26 mouse cellular contexts compared by ENCODE assay signal in genomic region chr11:99339299-99339847, GRCm38 (mm10). TPM values are rescaled to one million over a fixed set of nuclear protein-coding genes. Genes with fewer than 3 reads are reported as not detected.
DNase-seq lines count a peak whose midpoint lies in the region; ATAC-seq and TF ChIP-seq lines count a peak whose summit lies in the region.
"Had no signal": no experiment of that assay in that cellular context is flagged by ENCODE, and none has a peak within 500 bp of the region (broad histone marks: within the 10 kb centered on the region; RNA-seq: fewer than 3 reads in every experiment).

No protein-coding gene starts in this region.

- no peak for ATAC-seq in forebrain, embryonic 12.5 days (ENCODE audit: low FRiP score)
- ATAC-seq in forebrain, embryonic 15.5 days (replicated peaks), result no peak
- no peak for ATAC-seq in hindbrain, embryonic 14.5 days (ENCODE audit: low FRiP score)
- ATAC-seq in midbrain, embryonic 16.5 days, result no peak
- no peak for ATAC-seq in liver, embryonic 11.5 days (replicated peaks; ENCODE audit: low FRiP score)
- ATAC-seq: intestine, postnatal 0 days; liver, postnatal 0 days had no signal

- no peak overlapping the region for H3K4me2 ChIP-seq in forebrain, embryonic 12.5 days
- H3K4me2 ChIP-seq in forebrain, embryonic 15.5 days (replicated peaks), result no peak overlapping the region
- no peak overlapping the region; the same call in 1 of the 2 replicates for H3K4me2 ChIP-seq in hindbrain, embryonic 14.5 days (replicated peaks)
- H3K4me2 ChIP-seq in midbrain, embryonic 16.5 days (ENCODE audit: low read length), result peak overlapping the region; percentile 19
- no peak overlapping the region for H3K4me2 ChIP-seq in liver, embryonic 11.5 days
- H3K4me2 ChIP-seq: embryonic facial prominence, embryonic 13.5 days; limb, embryonic 15.5 days; neural tube, embryonic 13.5 days had no signal

- no peaks in the 10 kb centered on the region for H3K36me3 ChIP-seq in forebrain, embryonic 12.5 days (replicated peaks)
- H3K36me3 ChIP-seq in forebrain, embryonic 15.5 days, result no peaks in the 10 kb centered on the region
- H3K36me3 ChIP-seq in hindbrain, embryonic 14.5 days (replicated peaks; ENCODE audit: control insufficient read depth, insufficient read depth), result no peaks in the 10 kb centered on the region
- no peaks in the 10 kb centered on the region for H3K36me3 ChIP-seq in midbrain, embryonic 16.5 days (ENCODE audit: control insufficient read depth, insufficient read depth, low read length)
- H3K36me3 ChIP-seq in liver, embryonic 11.5 days (ENCODE audit: control insufficient read depth, insufficient read depth, low read length), result no peaks in the 10 kb centered on the region
- H3K36me3 ChIP-seq: embryonic facial prominence, embryonic 13.5 days; limb, embryonic 15.5 days; neural tube, embryonic 13.5 days had no signal

- H3K4me3 ChIP-seq in forebrain, embryonic 12.5 days (replicated peaks), result no peak overlapping the region
- H3K4me3 ChIP-seq in forebrain, embryonic 15.5 days, result no peak overlapping the region
- H3K4me3 ChIP-seq in hindbrain, embryonic 14.5 days (replicated peaks; ENCODE audit: low read length), result no peak overlapping the region
- H3K4me3 ChIP-seq in midbrain, embryonic 16.5 days (ENCODE audit: low read depth, low read length), result no peak overlapping the region
- H3K4me3 ChIP-seq in liver, embryonic 11.5 days (ENCODE audit: low read depth, low read length), result no peak overlapping the region
- H3K4me3 ChIP-seq: embryonic facial prominence, embryonic 13.5 days; limb, embryonic 15.5 days; neural tube, embryonic 13.5 days had no signal

- 45% methylated on average over 11 of the region's 11 CpGs for WGBS in forebrain, embryonic 12.5 days
- 38% methylated on average over 11 of the region's 11 CpGs for WGBS in forebrain, embryonic 15.5 days
- WGBS in hindbrain, embryonic 14.5 days, result 11% methylated on average over 11 of the region's 11 CpGs
- whole genome bisulfite sequencing in midbrain, embryonic 16.5 days, result 12% methylated on average over 11 of the region's 11 CpGs
- WGBS in liver, embryonic 11.5 days, result 82% methylated on average over 11 of the region's 11 CpGs

- TF ChIP-seq CTCF in brain, embryonic 14.5 days (IDR thresholded peaks at IDR 0.05; ENCODE audit: borderline replicate concordance, extremely low read depth, insufficient read depth, insufficient read length), result no peak

- peaks cover 6% of the 10 kb centered on the region; the same call in 1 of the 2 replicates for H3K4me1 ChIP-seq in forebrain, embryonic 12.5 days
- no peaks in the 10 kb centered on the region for H3K4me1 ChIP-seq in forebrain, embryonic 15.5 days
- peaks cover 7% of the 10 kb centered on the region for H3K4me1 ChIP-seq in hindbrain, embryonic 14.5 days (replicated peaks; ENCODE audit: control insufficient read depth, insufficient read depth, low read length)
- H3K4me1 ChIP-seq in midbrain, embryonic 16.5 days (ENCODE audit: control insufficient read depth, insufficient read depth, low read length), result peaks cover 7% of the 10 kb centered on the region; the same call in 1 of the 2 replicates
- no peaks in the 10 kb centered on the region for H3K4me1 ChIP-seq in liver, embryonic 11.5 days (replicated peaks; ENCODE audit: control insufficient read depth, insufficient read depth, low read length)
- H3K4me1 ChIP-seq: embryonic facial prominence, embryonic 13.5 days; limb, embryonic 15.5 days had no signal

- H3K27ac ChIP-seq in forebrain, embryonic 12.5 days, result 0 out of 2 replicates have a peak overlapping the region, but pooled peaks have one; percentile 36
- H3K27ac ChIP-seq in forebrain, embryonic 15.5 days (replicated peaks), result no peak overlapping the region
- H3K27ac ChIP-seq in hindbrain, embryonic 14.5 days, result no peak overlapping the region
- peak overlapping the region; percentile 20; the same call in 1 of the 2 replicates for H3K27ac ChIP-seq in midbrain, embryonic 16.5 days (ENCODE audit: low read length)
- H3K27ac ChIP-seq in liver, embryonic 11.5 days (ENCODE audit: low read depth, low read length), result no peak overlapping the region
- H3K27ac ChIP-seq: embryonic facial prominence, embryonic 13.5 days; limb, embryonic 15.5 days; neural tube, embryonic 13.5 days had no signal

- H3K27me3 ChIP-seq in forebrain, embryonic 12.5 days, result no peaks in the 10 kb centered on the region
- H3K27me3 ChIP-seq in forebrain, embryonic 15.5 days, result no peaks in the 10 kb centered on the region
- no peaks in the 10 kb centered on the region for H3K27me3 ChIP-seq in hindbrain, embryonic 14.5 days (ENCODE audit: control insufficient read depth, insufficient read depth, low read length)
- no peaks in the 10 kb centered on the region for H3K27me3 ChIP-seq in midbrain, embryonic 16.5 days (ENCODE audit: control insufficient read depth, insufficient read depth, low read depth, low read length)
- no peaks in the 10 kb centered on the region for H3K27me3 ChIP-seq in liver, embryonic 11.5 days (replicated peaks; ENCODE audit: control insufficient read depth, insufficient read depth, low read length)
- H3K27me3 ChIP-seq: embryonic facial prominence, embryonic 13.5 days; limb, embryonic 15.5 days; neural tube, embryonic 13.5 days had no signal

- TF ChIP-seq POLR2A in brain, embryonic 14.5 days (IDR thresholded peaks at IDR 0.05; ENCODE audit: borderline replicate concordance, extremely low read depth, insufficient read depth, insufficient read length, poor library complexity, severe bottlenecking), result no peak

- DNase-seq in brain, embryonic 14.5 days (ENCODE audit: low read depth), result peak; percentile 72
- DNase-seq in hindbrain, embryonic 14.5 days (ENCODE audit: low spot score), result peak; percentile 45
- DNase-seq in adrenal gland, postnatal 36 days, result no peak
- no peak for DNase-seq in liver, embryonic 11.5 days (ENCODE audit: low spot score)
- DNase-seq in gastrocnemius, adult 8-10 months (ENCODE audit: low spot score in 2 of 2), result no peak
- DNase-seq: cerebellum, adult 11-12 months; cerebellum, postnatal 25 days; kidney, postnatal 10 days; layer of hippocampus, adult 9-11 months; liver, postnatal 0 days; thymus, postnatal 25 days had no signal

- no peaks in the 10 kb centered on the region for H3K9me3 ChIP-seq in forebrain, embryonic 12.5 days
- H3K9me3 ChIP-seq in forebrain, embryonic 15.5 days, result no peaks in the 10 kb centered on the region
- no peaks in the 10 kb centered on the region for H3K9me3 ChIP-seq in hindbrain, embryonic 14.5 days (ENCODE audit: control insufficient read depth, low read length)
- no peaks in the 10 kb centered on the region for H3K9me3 ChIP-seq in midbrain, embryonic 16.5 days (replicated peaks; ENCODE audit: control insufficient read depth, low read length, poor library complexity, severe bottlenecking)
- no peaks in the 10 kb centered on the region for H3K9me3 ChIP-seq in liver, embryonic 11.5 days (ENCODE audit: control insufficient read depth, low read length)
- H3K9me3 ChIP-seq: embryonic facial prominence, embryonic 13.5 days; limb, embryonic 15.5 days; neural tube, embryonic 13.5 days had no signal

- H3K9ac ChIP-seq in forebrain, embryonic 12.5 days, result no peak overlapping the region
- H3K9ac ChIP-seq in forebrain, embryonic 15.5 days (replicated peaks), result no peak overlapping the region
- H3K9ac ChIP-seq in hindbrain, embryonic 14.5 days, result no peak overlapping the region
- H3K9ac ChIP-seq in midbrain, embryonic 16.5 days (ENCODE audit: low read depth, low read length), result no peak overlapping the region; the same call in 1 of the 2 replicates
- H3K9ac ChIP-seq in liver, embryonic 11.5 days (ENCODE audit: low read depth, low read length), result no peak overlapping the region
- H3K9ac ChIP-seq: embryonic facial prominence, embryonic 13.5 days; limb, embryonic 15.5 days; liver, postnatal 0 days; neural tube, embryonic 13.5 days had no signal

RNA-seq across cellular contexts. Expression of gene Krt26, which starts 1.6 kb away (rescaled TPM):
- polyA plus RNA-seq in forebrain, embryonic 12.5 days (2016; fragmentation: Nextera tagmentation; extraction: Ambion mirVana), result not detected in 2 replicates
- polyA plus RNA-seq in forebrain, embryonic 15.5 days (2015; fragmentation: Nextera tagmentation; extraction: Ambion mirVana), result not detected in 2 replicates
- polyA plus RNA-seq in brain, embryonic 14.5 days (2012; rRNA removed), result 0.06 and 0.08 TPM in 2 replicates
- polyA plus RNA-seq in hindbrain, embryonic 14.5 days (2014; fragmentation: Nextera tagmentation; extraction: Ambion mirVana), result 0.26 TPM in 1 of 2 replicates, not detected in the other
- polyA plus RNA-seq in midbrain, embryonic 16.5 days (2015; fragmentation: Nextera tagmentation; extraction: Ambion mirVana), result 0.19 TPM in 2 replicates
- total RNA-seq in adrenal gland, postnatal 36 days (2021), result not detected
- polyA plus RNA-seq in liver, embryonic 11.5 days (2014; fragmentation: Nextera tagmentation; extraction: Ambion mirVana), result not detected in 2 replicates
- not detected for total RNA-seq in gastrocnemius, adult 8-10 months (2022)
- total RNA-seq: adrenal gland, adult 18-20 months; CH12.LX; hematopoietic stem cell, adult 5-6 weeks; megakaryocyte-erythroid progenitor cell, adult 5-6 weeks had no signal
- polyA plus RNA-seq: embryonic facial prominence, embryonic 13.5 days; gonadal fat pad, adult 2 months; heart, embryonic 14.5 days; intestine, postnatal 0 days; limb, embryonic 15.5 days; liver, postnatal 0 days had no signal

RNA-seq across cellular contexts. Expression of gene Krt27, which starts 11.5 kb away (rescaled TPM):
- polyA plus RNA-seq in forebrain, embryonic 12.5 days (2016; fragmentation: Nextera tagmentation; extraction: Ambion mirVana), result not detected in 2 replicates
- not detected in 2 replicates for polyA plus RNA-seq in forebrain, embryonic 15.5 days (2015; fragmentation: Nextera tagmentation; extraction: Ambion mirVana)
- 0.05 TPM in 1 of 2 replicates, not detected in the other for polyA plus RNA-seq in brain, embryonic 14.5 days (2012; rRNA removed)
- 0.13 TPM in 1 of 2 replicates, not detected in the other for polyA plus RNA-seq in hindbrain, embryonic 14.5 days (2014; fragmentation: Nextera tagmentation; extraction: Ambion mirVana)
- polyA plus RNA-seq in midbrain, embryonic 16.5 days (2015; fragmentation: Nextera tagmentation; extraction: Ambion mirVana), result not detected in 2 replicates
- total RNA-seq in adrenal gland, postnatal 36 days (2021), result not detected
- polyA plus RNA-seq in liver, embryonic 11.5 days (2014; fragmentation: Nextera tagmentation; extraction: Ambion mirVana), result not detected in 2 replicates
- not detected for total RNA-seq in gastrocnemius, adult 8-10 months (2022)
- total RNA-seq: adrenal gland, adult 18-20 months; CH12.LX; hematopoietic stem cell, adult 5-6 weeks; left cerebral cortex, postnatal 10 days; megakaryocyte-erythroid progenitor cell, adult 5-6 weeks had no signal
- polyA plus RNA-seq: gonadal fat pad, adult 2 months; heart, embryonic 14.5 days; intestine, postnatal 0 days; limb, embryonic 15.5 days; liver, postnatal 0 days; testis, adult 2 months had no signal

RNA-seq across cellular contexts. Expression of gene Krt25, which starts 16.6 kb away (rescaled TPM):
- polyA plus RNA-seq in forebrain, embryonic 12.5 days (2016; fragmentation: Nextera tagmentation; extraction: Ambion mirVana), result 0.09 and 0.13 TPM in 2 replicates
- polyA plus RNA-seq in forebrain, embryonic 15.5 days (2015; fragmentation: Nextera tagmentation; extraction: Ambion mirVana), result 0.08 and 0.09 TPM in 2 replicates
- 0.04 and 0.05 TPM in 2 replicates for polyA plus RNA-seq in brain, embryonic 14.5 days (2012; rRNA removed)
- 0.75 and 0.81 TPM in 2 replicates for polyA plus RNA-seq in hindbrain, embryonic 14.5 days (2014; fragmentation: Nextera tagmentation; extraction: Ambion mirVana)
- 0.14 and 0.29 TPM in 2 replicates for polyA plus RNA-seq in midbrain, embryonic 16.5 days (2015; fragmentation: Nextera tagmentation; extraction: Ambion mirVana)
- not detected for total RNA-seq in adrenal gland, postnatal 36 days (2021)
- polyA plus RNA-seq in liver, embryonic 11.5 days (2014; fragmentation: Nextera tagmentation; extraction: Ambion mirVana), result not detected in 2 replicates
- total RNA-seq in gastrocnemius, adult 8-10 months (2022), result not detected
- total RNA-seq: adrenal gland, adult 18-20 months; hematopoietic stem cell, adult 5-6 weeks; left cerebral cortex, postnatal 10 days; megakaryocyte-erythroid progenitor cell, adult 5-6 weeks had no signal
- polyA plus RNA-seq: gonadal fat pad, adult 2 months; heart, embryonic 14.5 days; limb, embryonic 15.5 days; testis, adult 2 months had no signal

RNA-seq across cellular contexts. Expression of gene Krt28, which starts 35.3 kb away (rescaled TPM):
- polyA plus RNA-seq in forebrain, embryonic 12.5 days (2016; fragmentation: Nextera tagmentation; extraction: Ambion mirVana), result 0.38 and 0.40 TPM in 2 replicates
- 0.14 and 0.33 TPM in 2 replicates for polyA plus RNA-seq in forebrain, embryonic 15.5 days (2015; fragmentation: Nextera tagmentation; extraction: Ambion mirVana)
- 0.23 and 0.25 TPM in 2 replicates for polyA plus RNA-seq in brain, embryonic 14.5 days (2012; rRNA removed)
- polyA plus RNA-seq in hindbrain, embryonic 14.5 days (2014; fragmentation: Nextera tagmentation; extraction: Ambion mirVana), result 0.38 and 0.59 TPM in 2 replicates
- polyA plus RNA-seq in midbrain, embryonic 16.5 days (2015; fragmentation: Nextera tagmentation; extraction: Ambion mirVana), result 0.29 and 0.46 TPM in 2 replicates
- total RNA-seq in adrenal gland, postnatal 36 days (2021), result not detected
- 0.32 TPM in 1 of 2 replicates, not detected in the other for polyA plus RNA-seq in liver, embryonic 11.5 days (2014; fragmentation: Nextera tagmentation; extraction: Ambion mirVana)
- not detected for total RNA-seq in gastrocnemius, adult 8-10 months (2022)
- total RNA-seq: adrenal gland, adult 18-20 months; hematopoietic stem cell, adult 5-6 weeks; megakaryocyte-erythroid progenitor cell, adult 5-6 weeks had no signal
- polyA plus RNA-seq: gonadal fat pad, adult 2 months; heart, embryonic 14.5 days; intestine, postnatal 0 days; liver, postnatal 0 days had no signal

RNA-seq across cellular contexts. Expression of gene Krt10, which starts 49.8 kb away (rescaled TPM):
- polyA plus RNA-seq in forebrain, embryonic 12.5 days (2016; fragmentation: Nextera tagmentation; extraction: Ambion mirVana), result 40.2 and 42.4 TPM in 2 replicates
- polyA plus RNA-seq in forebrain, embryonic 15.5 days (2015; fragmentation: Nextera tagmentation; extraction: Ambion mirVana), result 31.6 and 36.1 TPM in 2 replicates
- 11.9 and 20.0 TPM in 2 replicates for polyA plus RNA-seq in brain, embryonic 14.5 days (2012; rRNA removed)
- 31.7 and 39.9 TPM in 2 replicates for polyA plus RNA-seq in hindbrain, embryonic 14.5 days (2014; fragmentation: Nextera tagmentation; extraction: Ambion mirVana)
- polyA plus RNA-seq in midbrain, embryonic 16.5 days (2015; fragmentation: Nextera tagmentation; extraction: Ambion mirVana), result 28.9 and 29.8 TPM in 2 replicates
- total RNA-seq in adrenal gland, postnatal 36 days (2021), result 1 to 10 TPM; 4.4 to 6.4 TPM
- 10.0 and 13.1 TPM in 2 replicates for polyA plus RNA-seq in liver, embryonic 11.5 days (2014; fragmentation: Nextera tagmentation; extraction: Ambion mirVana)
- 1 to 10 TPM; 3.5 to 4.4 (median 3.8) TPM for total RNA-seq in gastrocnemius, adult 8-10 months (2022)
- total RNA-seq: hematopoietic stem cell, adult 5-6 weeks had no signal

Comparison
In these comparisons a context has a peak if more than half of its experiments do, and no peak if none do; other contexts are left out.
1. H3K27ac ChIP-seq: peak in forebrain, embryonic 12.5 days (single experiment) and midbrain, embryonic 16.5 days (single experiment); none in forebrain, embryonic 15.5 days (single experiment), hindbrain, embryonic 14.5 days (single experiment) and liver, embryonic 11.5 days (single experiment).
2. DNase-seq: peak in brain, embryonic 14.5 days (single experiment) and hindbrain, embryonic 14.5 days (single experiment); none in adrenal gland, postnatal 36 days (0 of 2), liver, embryonic 11.5 days (single experiment) and gastrocnemius, adult 8-10 months (0 of 2).